Mouse (Mus musculus) C2C12 (cell line): Measurements from ENCODE around the gene Sgcg.
A peak's percentile ranks its signal among the peaks of the same experiment; 100 is the strongest.

Source experiments
- CTCF ChIP-seq: IDR thresholded peaks from one replicate; pipeline ENCODE4 v1.5.1; 2011; ENCODE audit not compliant: control insufficient read depth, insufficient read depth, insufficient read length
- MYOD1 ChIP-seq: IDR thresholded peaks from one replicate; pipeline ENCODE4 v1.6.1; 2011; ENCODE audit warnings: low read depth; ENCODE audit not compliant: control insufficient read depth, insufficient read length
- USF1 ChIP-seq: IDR thresholded peaks from one replicate; pipeline ENCODE4 v1.6.1; 2011; ENCODE audit warnings: low read depth, mild to moderate bottlenecking, control low read depth, moderate library complexity

- TF ChIP-seq CTCF (peak; percentile 9), MYOD1 (no peak), USF1 (no peak)
These were observed 36.4 kb upstream of the Sgcg start for GRCm38 (mm10) chr14:61294738-61295079.
